Mouse (Mus musculus) adrenal gland, postnatal 14 days (tissue): ENCODE measurements at regions not wholly inside any gene's neighbourhood (a gene's known extent, or its start where the extent isn't known, plus 50 kb on each side); places are given as distances from the start of the nearest gene placed in this dataset.
A peak's percentile ranks its signal among the peaks of the same experiment; 100 is the strongest.

Experiments used
- DNase-seq: peaks from one replicate; pipeline ENCODE4 v3.0.0; 2021; ENCODE audit warnings: mixed read lengths

GRCm38 (mm10) chr9:61862071-61862480 lies 52.3 kb downstream of the Rplp1 start:
- DNase-seq = peak; percentile 18

- DNase-seq = peak; percentile 81
Measured at GRCm38 (mm10) chr9:61860147-61860546, 54.2 kb downstream of the Rplp1 start.

GRCm38 (mm10) chr9:61859438-61859837 lies 54.9 kb downstream of the Rplp1 start:
- DNase-seq = peak; percentile 18

GRCm38 (mm10) chr9:61857817-61858216 lies 56.5 kb downstream of the Rplp1 start:
- no peak for DNase-seq

- no peak for DNase-seq
Measured at GRCm38 (mm10) chr9:61856686-61857085, 57.7 kb downstream of the Rplp1 start.

- no peak for DNase-seq
Measured at GRCm38 (mm10) chr9:61855686-61856085, 58.7 kb downstream of the Rplp1 start.

GRCm38 (mm10) chr9:61853841-61854240 lies 60.5 kb downstream of the Rplp1 start:
- DNase-seq = no peak

GRCm38 (mm10) chr9:61851331-61851730 lies 63.0 kb downstream of the Rplp1 start:
- DNase-seq = no peak

- no peak for DNase-seq
Measured at GRCm38 (mm10) chr9:61848401-61848800, 65.9 kb downstream of the Rplp1 start.

GRCm38 (mm10) chr9:61847496-61847895 lies 66.8 kb downstream of the Rplp1 start:
- DNase-seq = no peak

GRCm38 (mm10) chr9:61844645-61845044 lies 69.7 kb downstream of the Rplp1 start:
- DNase-seq = no peak

GRCm38 (mm10) chr9:61844141-61844540 lies 70.2 kb downstream of the Rplp1 start:
- no peak for DNase-seq

GRCm38 (mm10) chr9:61843513-61843912 lies 70.8 kb downstream of the Rplp1 start:
- no peak for DNase-seq

GRCm38 (mm10) chr9:61842384-61842783 lies 72.0 kb downstream of the Rplp1 start:
- DNase-seq = no peak

GRCm38 (mm10) chr9:61841222-61841621 lies 73.1 kb downstream of the Rplp1 start:
- no peak for DNase-seq

- no peak for DNase-seq
Measured at GRCm38 (mm10) chr9:61840353-61840752, 74.0 kb downstream of the Rplp1 start.

- no peak for DNase-seq
Measured at GRCm38 (mm10) chr9:61833226-61833625, 81.1 kb downstream of the Rplp1 start.

GRCm38 (mm10) chr9:61830236-61830635 lies 84.1 kb downstream of the Rplp1 start:
- DNase-seq = peak; percentile 82

GRCm38 (mm10) chr9:61829736-61830135 lies 84.6 kb downstream of the Rplp1 start:
- DNase-seq = no peak

GRCm38 (mm10) chr9:61829301-61829700 lies 85.0 kb downstream of the Rplp1 start:
- DNase-seq = peak; percentile 47

- no peak for DNase-seq
Measured at GRCm38 (mm10) chr9:61827721-61828120, 86.6 kb downstream of the Rplp1 start.

GRCm38 (mm10) chr9:61827014-61827413 lies 87.3 kb downstream of the Rplp1 start:
- DNase-seq = no peak

GRCm38 (mm10) chr9:61826415-61826814 lies 87.9 kb downstream of the Rplp1 start:
- no peak for DNase-seq

GRCm38 (mm10) chr9:61825804-61826203 lies 88.5 kb downstream of the Rplp1 start:
- DNase-seq = no peak

- no peak for DNase-seq
Measured at GRCm38 (mm10) chr9:61819836-61820235, 94.5 kb downstream of the Rplp1 start.
